Mouse (Mus musculus) liver, adult 2 months (tissue): ENCODE measurements around the gene Rexo2. TPM values are rescaled to one million over a fixed set of nuclear protein-coding genes. Genes with fewer than 3 reads are reported as not detected.

Source experiments
- DNase-seq: peaks from one replicate; pipeline ENCODE4 v3.0.0-alpha.2; 2011; ENCODE audit warnings: low read depth, low spot score; ENCODE audit errors: extremely low read depth
- H3K27ac ChIP-seq: fragments of 200-500 bp; replicated peaks from 2 replicates; pipeline ENCODE4 v1.5.1; 2012; ENCODE audit warnings: low read depth, mild to moderate bottlenecking, control low read depth, inconsistent platforms, low read length; ENCODE audit not compliant: insufficient read depth
- H3K27me3 ChIP-seq: fragments of 200-500 bp; 2 replicates; pipeline ENCODE4 v1.6.1; 2012; ENCODE audit warnings: mild to moderate bottlenecking, moderate library complexity, low read length, inconsistent platforms; ENCODE audit not compliant: control insufficient read depth, insufficient read depth
- H3K36me3 ChIP-seq: fragments of 200-500 bp; 2 replicates; pipeline ENCODE4 v1.6.1; 2012; ENCODE audit warnings: low read length, inconsistent platforms; ENCODE audit not compliant: control insufficient read depth, insufficient read depth
- H3K4me1 ChIP-seq: fragments of 200-500 bp; 2 replicates; pipeline ENCODE4 v1.6.1; 2011; ENCODE audit warnings: low read length; ENCODE audit not compliant: control insufficient read depth, insufficient read depth
- H3K4me3 ChIP-seq: fragments of 200-500 bp; 2 replicates; pipeline ENCODE4 v1.5.1; 2011; ENCODE audit warnings: low read depth, mild to moderate bottlenecking, control low read depth, low read length, moderate library complexity; ENCODE audit not compliant: insufficient read depth
- H3K79me2 ChIP-seq: fragments of 200-500 bp; 2 replicates; pipeline ENCODE4 v1.6.1; 2012; ENCODE audit warnings: inconsistent platforms, mild to moderate bottlenecking, low read length, moderate library complexity; ENCODE audit not compliant: control insufficient read depth, insufficient read depth
- H3K9ac ChIP-seq: fragments of 200-500 bp; 2 replicates; pipeline ENCODE4 v1.6.1; 2012; ENCODE audit warnings: low read depth, mild to moderate bottlenecking, control low read depth, inconsistent platforms, low read length
- CTCF ChIP-seq: fragments of 200-500 bp; IDR thresholded peaks from 2 replicates; pipeline ENCODE4 v1.5.1; 2011; ENCODE audit warnings: low read depth, low read length, control low read depth
- POLR2A ChIP-seq: fragments of 200-500 bp; IDR thresholded peaks from 2 replicates; pipeline ENCODE4 v1.6.1; 2011; ENCODE audit warnings: low read length, control low read depth; ENCODE audit not compliant: insufficient read depth; ENCODE audit errors: extremely low read depth
- WGBS: fragments of 180-500 bp; shearing (Covaris S2); methylation state at CpG from one replicate; pipeline ENCODE4 v1.1.7; 2018; 5-methylcytosine and 5-hydroxymethylcytosine counted together
- polyA plus RNA-seq: library from polyadenylated mRNA; depleted of rRNA; stranded (reverse); fragments of >200 nt; gene quantifications from 2 replicates; pipeline ENCODE4 v1.2.3, GENCODE M21; 2012
- total RNA-seq: library from RNA; depleted of rRNA; stranded (reverse); fragments of >200 nt; gene quantifications from 2 replicates; pipeline ENCODE4 v1.2.3, GENCODE M21; 2014

Rexo2 gene
- total and polyA plus RNA-seq, 2 experiments = 49.6 to 101 TPM

DNA sequence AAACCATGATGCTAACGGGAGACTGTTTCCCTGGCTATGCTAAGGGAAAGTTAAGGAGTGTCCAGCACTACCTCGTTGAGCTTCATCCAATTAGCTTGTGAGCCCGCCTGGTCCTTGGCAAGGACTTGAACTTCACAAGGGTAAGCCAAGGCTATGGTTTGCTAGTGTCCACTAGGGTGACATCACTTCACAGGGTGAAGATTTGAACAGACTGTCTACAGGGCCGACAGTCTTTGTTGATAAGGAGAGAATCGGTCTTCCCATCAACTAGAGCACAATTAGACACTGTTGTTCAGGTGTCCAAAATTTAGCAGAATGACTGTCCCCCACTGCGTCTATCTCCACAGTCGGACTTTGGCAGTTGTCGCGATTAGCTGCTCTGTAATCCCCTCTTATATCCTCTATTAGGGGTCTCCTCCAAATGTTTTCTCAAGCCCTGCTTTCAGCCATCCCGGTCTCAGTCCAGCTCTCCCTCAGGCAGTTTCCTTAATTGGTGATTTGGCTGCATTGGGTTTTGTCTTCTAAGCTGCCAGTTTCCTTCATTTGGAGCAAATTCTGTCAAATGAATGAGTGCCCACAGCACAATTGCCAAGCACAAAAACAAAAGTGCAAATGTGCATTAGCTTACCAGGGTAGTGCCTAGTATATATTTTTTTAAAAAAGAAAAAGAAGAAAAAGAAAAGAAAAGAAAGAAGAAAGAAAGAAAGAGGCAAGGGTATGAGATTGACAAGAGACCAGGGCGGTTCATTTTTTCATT, 36.4 kb upstream of the Rexo2 start:
- WGBS = 91% methylated on average over 11 of the region's 11 CpGs
- Histone ChIP-seq H3K79me2 (no peaks in the 10 kb centered on the region), H3K27me3 (no peaks in the 10 kb centered on the region), H3K4me3 (no peak overlapping the region), H3K36me3 (no peaks in the 10 kb centered on the region), H3K4me1 (no peaks in the 10 kb centered on the region), H3K27ac (no peak overlapping the region), H3K9ac (no peak overlapping the region)
- no peak for TF ChIP-seq POLR2A
- TF ChIP-seq CTCF = no peak
- no peak for DNase-seq

GRCm38 (mm10) chr9:48515332-48515731, 34.9 kb upstream of the Rexo2 start:
- H3K9ac ChIP-seq = no peak overlapping the region
- no peaks in the 10 kb centered on the region for H3K36me3 ChIP-seq
- 79% methylated on average over 1 of the region's 1 CpGs for whole genome bisulfite sequencing
- H3K79me2 ChIP-seq = no peaks in the 10 kb centered on the region
- no peaks in the 10 kb centered on the region for H3K4me1 ChIP-seq
- H3K27ac ChIP-seq = no peak overlapping the region
- H3K27me3 ChIP-seq = no peaks in the 10 kb centered on the region
- no peak for DNase-seq
- no peak overlapping the region for H3K4me3 ChIP-seq
- TF ChIP-seq CTCF (no peak), POLR2A (no peak)

- 81% methylated on average over 5 of the region's 5 CpGs for WGBS
- Histone ChIP-seq H3K4me3 (no peak overlapping the region), H3K27ac (no peak overlapping the region), H3K79me2 (no peaks in the 10 kb centered on the region), H3K9ac (no peak overlapping the region), H3K36me3 (no peaks in the 10 kb centered on the region), H3K27me3 (no peaks in the 10 kb centered on the region), H3K4me1 (no peaks in the 10 kb centered on the region)
- no peak for TF ChIP-seq CTCF
- no peak for TF ChIP-seq POLR2A
- no peak for DNase-seq
Measured at GRCm38 (mm10) chr9:48510134-48510533, 29.7 kb upstream of the Rexo2 start.

GRCm38 (mm10) chr9:48504741-48505365, 24.4 kb upstream of the Rexo2 start:
- Histone ChIP-seq H3K27me3 (no peaks in the 10 kb centered on the region), H3K4me3 (no peak overlapping the region), H3K9ac (no peak overlapping the region), H3K79me2 (no peaks in the 10 kb centered on the region), H3K27ac (no peak overlapping the region), H3K36me3 (no peaks in the 10 kb centered on the region), H3K4me1 (no peaks in the 10 kb centered on the region)
- WGBS = 71% methylated on average over 8 of the region's 8 CpGs
- DNase-seq = no peak
- TF ChIP-seq POLR2A (no peak), CTCF (no peak)

DNA sequence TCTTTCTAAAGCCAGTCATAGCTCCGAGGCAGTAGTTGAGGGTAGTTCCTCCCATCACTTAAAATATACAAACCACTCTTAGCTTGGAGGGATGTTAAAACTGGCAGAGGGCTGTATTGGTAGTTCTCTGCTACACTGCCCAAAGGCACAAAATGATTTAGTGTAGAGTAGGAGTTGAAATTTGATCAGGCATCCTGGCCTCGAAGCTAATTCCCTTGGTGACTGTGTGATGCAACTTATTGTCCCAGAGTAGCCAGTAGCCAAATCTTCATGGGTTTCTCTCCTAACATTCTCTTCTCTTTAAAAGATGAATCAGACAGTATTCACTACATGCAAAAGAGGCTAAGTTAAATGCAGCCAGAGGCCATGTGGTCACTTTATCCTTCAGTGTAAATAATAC, 22.6 kb upstream of the Rexo2 start:
- Histone ChIP-seq H3K27me3 (no peaks in the 10 kb centered on the region), H3K9ac (no peak overlapping the region), H3K36me3 (no peaks in the 10 kb centered on the region), H3K79me2 (no peaks in the 10 kb centered on the region), H3K27ac (no peak overlapping the region), H3K4me1 (no peaks in the 10 kb centered on the region), H3K4me3 (no peak overlapping the region)
- TF ChIP-seq POLR2A (no peak), CTCF (no peak)
- no peak for DNase-seq
- WGBS = 79% methylated on average over 2 of the region's 2 CpGs

GRCm38 (mm10) chr9:48501192-48501591, 20.8 kb upstream of the Rexo2 start:
- Histone ChIP-seq H3K27ac (no peak overlapping the region), H3K4me1 (no peaks in the 10 kb centered on the region), H3K9ac (no peak overlapping the region), H3K4me3 (no peak overlapping the region), H3K27me3 (no peaks in the 10 kb centered on the region), H3K79me2 (no peaks in the 10 kb centered on the region), H3K36me3 (no peaks in the 10 kb centered on the region)
- DNase-seq = no peak
- TF ChIP-seq CTCF = no peak
- no peak for TF ChIP-seq POLR2A
- WGBS = 88% methylated on average over 7 of the region's 7 CpGs
